Mouse (Mus musculus) 416B (cell line): ENCODE data around the gene Chil1.

Source experiments
- DNase-seq: peaks from one replicate; pipeline ENCODE4 v3.0.0; 2011; ENCODE audit warnings: low read depth

The Chil1 gene

DNA sequence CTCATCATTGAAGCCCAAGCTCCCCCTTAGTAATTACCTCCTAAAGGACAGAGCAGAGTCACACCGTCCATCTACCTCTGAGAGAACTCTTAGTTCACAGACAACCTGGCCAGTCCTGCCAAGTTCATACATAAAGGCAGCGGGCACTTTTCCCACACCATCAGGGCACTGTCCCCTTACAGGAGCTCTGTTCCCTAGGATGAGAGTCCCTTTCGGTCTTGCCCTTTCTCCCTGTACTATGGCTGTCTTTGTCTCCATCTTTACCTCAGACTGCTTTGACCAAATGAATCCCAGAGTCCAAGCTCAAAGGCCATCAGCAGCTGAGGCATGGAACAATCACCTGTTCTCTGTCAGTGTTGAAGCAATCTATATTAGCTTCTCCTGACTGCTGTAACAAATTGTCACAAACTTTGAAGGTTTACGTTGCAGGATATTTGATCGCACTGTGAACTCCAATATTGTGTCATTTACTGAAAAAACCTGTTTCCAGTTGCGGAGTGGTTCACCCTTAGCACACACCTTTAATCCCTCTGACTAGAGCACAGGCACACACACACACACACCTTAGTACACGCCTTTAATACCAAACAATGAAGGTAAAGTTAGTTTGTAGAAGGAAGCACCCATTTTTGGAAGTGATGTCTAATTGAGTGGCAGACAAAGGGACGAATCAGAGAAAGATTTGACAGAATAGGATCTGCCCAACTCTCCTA is 12.8 kb upstream of the Chil1 start:
- no peak for DNase-seq

DNA sequence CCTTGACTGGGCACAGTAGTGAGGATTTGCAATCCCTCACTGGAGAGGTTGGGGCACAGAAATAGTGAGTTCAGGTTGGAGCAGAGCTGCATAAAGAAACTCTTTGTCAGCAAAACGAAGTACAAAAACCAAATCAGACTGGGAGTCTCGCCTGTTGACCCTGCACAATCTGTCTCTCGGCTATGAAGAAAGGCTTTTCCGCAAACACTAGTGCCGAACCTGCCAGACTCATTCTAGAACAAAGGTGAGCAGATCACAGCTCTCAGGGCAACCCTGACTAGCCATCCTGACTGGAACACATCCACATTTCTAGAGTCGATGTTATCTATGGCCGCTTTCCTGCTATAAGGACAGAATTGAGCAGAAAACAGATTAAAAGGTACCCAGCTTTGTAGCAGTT is 8.9 kb upstream of the Chil1 start:
- DNase-seq = no peak

DNA sequence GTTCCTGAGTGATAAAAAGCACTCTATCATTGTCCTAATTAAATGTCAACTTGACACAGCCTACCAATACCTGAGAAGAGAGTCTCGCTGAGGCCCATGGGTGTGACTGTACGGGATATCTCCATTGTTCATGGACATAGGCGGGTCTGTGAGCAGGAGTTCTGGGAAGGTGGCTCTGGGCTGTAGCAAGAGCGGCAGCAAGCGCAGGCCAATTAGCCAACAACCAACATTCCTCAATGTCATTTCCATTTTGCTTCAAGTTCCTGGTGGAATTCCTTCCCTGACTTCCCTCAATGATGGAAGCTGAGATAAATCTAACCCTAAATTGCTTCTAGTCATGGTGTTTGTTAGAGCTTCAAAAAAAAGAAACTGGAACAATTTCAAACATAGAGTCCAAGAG is 4.0 kb upstream of the Chil1 start:
- DNase-seq = no peak

DNA sequence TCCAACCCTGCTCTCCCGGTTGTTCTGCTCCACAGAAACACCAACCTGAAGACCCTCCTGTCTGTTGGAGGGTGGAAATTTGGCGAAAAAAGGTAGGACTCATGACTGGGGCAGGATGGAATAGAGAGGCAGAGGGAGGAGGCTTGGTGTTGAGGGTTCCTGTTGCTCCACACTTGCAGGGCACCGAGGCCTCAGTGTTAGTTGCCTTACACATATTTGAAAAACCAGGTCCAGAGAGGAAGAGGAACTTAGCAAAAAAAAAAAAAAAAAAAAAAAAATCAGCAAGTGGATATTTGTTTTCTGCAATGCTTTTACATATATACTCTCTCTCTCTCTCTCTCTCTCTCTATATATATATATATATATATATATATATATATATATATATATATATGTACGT is 2.1 kb downstream of the Chil1 start:
- no peak for DNase-seq

DNA sequence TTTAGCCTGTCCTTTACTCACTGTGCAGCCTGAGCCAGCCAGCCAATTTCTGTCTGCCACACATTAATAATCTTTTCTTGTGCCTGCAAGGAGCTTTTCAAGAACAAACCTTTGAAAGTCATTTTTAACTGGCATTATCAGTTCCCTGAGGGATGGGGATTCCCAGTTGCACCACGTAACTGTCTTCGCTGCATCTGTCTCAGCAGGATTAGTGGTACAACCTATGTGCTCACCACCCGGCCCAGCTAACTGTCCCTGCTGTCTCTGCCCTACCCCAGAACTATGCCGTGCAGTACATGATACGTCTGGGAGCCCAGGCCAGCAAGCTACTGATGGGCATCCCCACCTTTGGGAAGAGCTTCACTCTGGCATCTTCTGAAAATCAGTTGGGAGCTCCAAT is 6.2 kb downstream of the Chil1 start:
- no peak for DNase-seq

DNA sequence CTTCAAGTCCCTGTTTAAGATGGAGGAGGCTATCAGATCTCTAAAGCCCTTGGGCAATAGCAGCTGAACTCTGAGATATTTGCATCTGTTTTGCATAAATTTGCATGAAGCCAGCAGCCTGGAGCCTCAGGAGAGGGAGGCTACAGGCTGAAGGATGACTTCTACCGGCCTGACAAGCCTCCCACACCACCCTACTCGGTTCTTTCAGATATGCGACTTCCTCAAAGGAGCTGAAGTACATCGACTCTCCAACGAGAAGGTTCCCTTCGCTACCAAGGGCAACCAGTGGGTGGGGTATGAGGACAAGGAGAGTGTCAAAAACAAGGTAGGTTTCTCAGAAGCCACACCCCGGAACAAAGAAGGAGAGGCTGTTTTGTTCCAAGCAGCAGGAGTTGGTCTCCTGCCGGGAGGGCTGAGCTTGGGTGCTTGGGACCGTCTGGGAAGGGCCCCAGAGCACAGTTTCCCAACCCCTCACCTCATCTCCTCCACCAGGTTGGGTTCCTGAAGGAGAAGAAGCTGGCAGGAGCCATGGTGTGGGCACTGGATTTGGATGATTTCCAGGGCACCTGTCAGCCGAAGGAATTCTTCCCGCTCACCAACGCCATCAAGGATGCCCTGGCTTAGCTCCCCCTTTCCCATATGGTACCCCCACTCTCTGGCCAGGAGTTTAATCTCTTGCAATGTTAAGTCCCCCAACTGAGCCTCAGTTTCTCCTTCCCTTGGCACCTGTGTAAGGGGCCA is 7.2 kb downstream of the Chil1 start:
- peak; percentile 9 for DNase-seq

DNA sequence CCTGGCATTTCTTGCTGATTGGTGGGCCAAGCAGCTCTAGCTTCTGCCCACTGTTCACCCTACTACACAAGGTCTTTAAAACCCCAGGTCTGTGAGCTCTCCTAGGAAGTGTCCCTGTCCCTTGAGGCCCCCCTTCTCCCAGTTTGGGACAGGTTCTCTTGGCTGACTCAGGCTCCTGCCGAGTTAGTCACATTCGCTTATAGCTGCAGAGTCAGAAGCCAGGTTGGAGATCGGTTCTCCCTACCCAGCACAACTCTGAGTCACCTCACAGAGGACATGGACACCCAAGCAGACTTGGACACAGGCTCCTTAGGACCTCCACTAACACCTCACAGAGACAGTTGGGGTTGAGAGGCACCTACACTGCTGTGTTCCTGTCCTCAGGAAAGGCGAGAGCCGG is 9.2 kb downstream of the Chil1 start:
- DNase-seq = no peak

DNA sequence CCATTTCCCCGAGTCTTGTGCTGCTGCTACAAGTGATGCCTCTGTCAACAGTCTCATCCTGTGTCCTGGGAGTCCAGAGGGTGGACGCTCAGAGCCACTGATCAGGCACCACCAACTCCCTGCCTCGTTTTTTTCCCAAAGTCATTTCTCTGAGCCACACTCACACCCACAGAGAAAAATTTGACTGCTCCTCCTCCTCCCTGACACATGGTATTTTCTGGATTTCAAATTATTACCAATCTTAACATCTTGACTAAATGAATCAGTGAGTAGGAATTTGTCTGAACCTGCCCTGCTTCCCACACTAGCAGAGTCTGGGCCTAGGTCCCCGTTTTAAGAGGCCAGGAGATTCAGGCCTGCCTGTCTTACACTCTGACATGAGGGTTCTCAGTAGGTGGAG is 10.0 kb downstream of the Chil1 start:
- DNase-seq = no peak

DNA sequence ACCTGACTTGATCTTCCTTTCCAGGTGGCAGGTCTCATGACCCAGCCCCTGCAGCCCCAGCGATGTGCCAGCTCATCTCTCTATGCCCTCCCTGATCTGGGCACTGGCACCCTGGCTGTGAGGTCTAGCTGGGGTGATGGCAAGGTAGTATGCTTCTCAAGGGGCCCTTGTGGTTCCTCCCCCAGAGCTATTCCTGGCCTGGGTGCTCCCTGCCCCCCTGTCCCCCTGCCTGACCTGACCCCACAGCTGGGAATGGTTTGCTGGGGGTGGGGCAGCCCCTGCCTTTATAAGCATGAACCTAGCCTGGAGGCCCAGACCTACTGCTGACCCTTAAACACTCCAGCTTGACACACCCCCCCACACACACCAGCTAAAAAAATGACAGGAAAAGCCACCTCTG is 11.2 kb downstream of the Chil1 start, which contains the start of gene Mybph:
Mybph (plus strand) TSS at position 323 of the 400 bp plus-strand sequence.
- DNase-seq = no peak

DNA sequence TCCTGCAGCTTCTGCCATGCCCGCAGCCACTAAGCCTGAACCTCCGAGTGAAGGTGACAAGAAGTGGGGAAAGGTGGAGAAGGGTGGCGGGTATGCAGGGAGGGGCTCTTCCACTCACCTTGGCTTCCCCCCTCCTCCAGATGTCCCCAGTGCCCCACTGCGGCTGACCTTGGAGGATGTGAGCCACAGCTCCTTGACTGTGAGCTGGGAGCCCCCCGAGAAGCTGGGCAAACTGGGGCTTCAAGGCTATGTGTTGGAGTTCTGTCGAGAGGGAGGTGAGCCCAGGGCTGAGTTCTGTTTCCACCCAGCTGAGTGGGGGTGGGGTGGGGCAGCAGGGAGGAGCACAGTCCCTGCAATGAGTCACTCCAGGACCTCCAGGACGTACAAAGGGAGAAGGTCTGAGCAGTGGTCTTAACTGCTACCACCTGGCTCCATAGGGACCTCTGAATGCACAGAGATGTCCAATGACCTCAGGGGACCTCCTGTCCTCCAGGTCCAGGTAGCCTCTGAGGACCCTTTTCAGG is 11.8 kb downstream of the Chil1 start:
- no peak for DNase-seq

DNA sequence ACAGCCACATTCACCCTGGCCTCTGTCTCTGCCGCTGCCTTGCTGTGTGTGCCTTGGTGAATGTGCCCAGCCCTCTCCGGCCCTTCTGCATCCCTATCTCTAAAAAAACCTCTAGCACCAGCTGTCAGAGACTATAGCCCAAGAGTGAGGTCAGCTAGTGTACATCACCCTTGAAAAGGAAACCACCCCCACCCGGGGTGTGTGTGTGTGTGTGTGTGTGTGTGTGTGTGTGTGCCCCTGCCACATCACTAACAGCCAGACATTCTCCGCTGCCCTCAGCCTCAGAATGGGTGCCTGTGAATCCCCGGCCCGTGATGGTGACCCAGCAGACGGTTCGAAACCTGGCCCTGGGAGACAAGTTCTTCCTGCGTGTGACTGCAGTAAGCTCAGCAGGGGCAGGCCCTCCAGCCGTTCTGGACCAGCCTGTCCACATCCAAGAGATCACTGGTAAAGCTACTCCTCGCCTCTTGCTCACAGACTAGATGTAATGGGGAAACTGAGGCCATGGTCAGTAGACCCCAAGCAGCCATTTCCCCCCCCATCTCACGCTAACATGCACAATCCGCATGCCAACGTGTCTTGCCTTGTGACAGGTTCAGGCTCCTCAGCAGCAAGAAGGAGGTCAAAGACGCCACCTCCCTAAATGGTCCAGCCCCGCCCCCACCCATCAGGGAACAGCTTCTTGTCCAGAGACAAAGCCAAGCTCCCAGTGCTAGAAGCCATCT is 12.5 kb downstream of the Chil1 start:
- no peak for DNase-seq

DNA sequence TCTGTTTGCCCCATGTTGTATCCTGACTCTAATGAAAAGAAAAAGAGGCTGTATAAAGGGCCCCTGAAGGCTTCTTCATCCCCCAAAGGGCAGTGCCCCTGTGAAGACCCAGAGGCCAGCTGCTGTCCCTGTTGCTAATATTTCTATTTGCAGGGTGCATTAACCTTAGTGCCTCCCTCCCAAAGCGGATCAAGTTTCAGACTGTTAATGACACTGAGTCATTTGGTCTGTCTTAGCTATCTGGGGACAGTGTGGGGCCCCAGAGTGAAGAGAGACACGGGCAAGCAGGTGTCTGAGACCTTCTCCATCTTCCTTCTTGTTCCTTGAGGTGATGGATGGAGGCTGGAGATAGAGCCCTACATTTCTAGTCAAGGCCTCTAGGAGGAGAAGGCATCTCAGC is 13.1 kb downstream of the Chil1 start:
- no peak for DNase-seq

DNA sequence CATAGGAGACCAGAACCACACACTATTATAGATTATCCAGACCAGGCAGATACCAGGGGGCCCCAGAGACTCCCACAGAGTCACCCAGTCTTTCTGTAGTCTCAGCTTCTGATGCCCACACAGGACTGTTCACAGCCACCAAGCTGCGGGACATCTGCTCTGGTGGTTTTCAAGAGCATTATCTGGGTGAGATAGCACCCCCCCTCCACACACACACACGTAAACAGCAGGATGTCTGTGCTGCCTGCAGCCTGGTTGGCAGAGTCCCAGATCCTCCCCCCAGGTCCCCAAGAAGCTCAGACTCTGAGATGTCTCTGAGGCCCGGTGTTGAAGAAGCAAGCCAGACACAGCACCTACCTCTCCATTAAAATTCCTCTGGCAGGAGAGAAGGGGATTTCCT is 13.6 kb downstream of the Chil1 start:
- DNase-seq = peak; percentile 32

DNA sequence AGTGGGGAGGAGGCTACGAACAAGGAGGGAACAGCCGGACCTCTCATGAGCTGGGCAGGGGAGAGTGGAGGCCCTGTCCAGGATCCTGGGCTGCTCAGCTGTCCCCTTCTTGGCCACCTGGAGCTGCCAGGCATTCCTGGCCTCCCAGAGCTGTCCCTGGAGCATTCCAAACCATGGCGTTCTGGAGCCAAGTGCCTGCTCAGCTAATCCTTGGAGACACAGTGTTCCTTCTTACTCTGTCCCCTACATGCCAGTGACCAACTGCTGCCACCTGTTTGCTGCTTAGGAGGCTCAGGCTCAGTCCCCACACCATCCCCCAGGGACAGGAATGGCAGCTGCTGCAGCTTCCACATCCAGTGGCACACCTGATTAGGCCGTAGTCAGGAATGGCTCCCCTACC is 14.0 kb downstream of the Chil1 start:
- DNase-seq = no peak

DNA sequence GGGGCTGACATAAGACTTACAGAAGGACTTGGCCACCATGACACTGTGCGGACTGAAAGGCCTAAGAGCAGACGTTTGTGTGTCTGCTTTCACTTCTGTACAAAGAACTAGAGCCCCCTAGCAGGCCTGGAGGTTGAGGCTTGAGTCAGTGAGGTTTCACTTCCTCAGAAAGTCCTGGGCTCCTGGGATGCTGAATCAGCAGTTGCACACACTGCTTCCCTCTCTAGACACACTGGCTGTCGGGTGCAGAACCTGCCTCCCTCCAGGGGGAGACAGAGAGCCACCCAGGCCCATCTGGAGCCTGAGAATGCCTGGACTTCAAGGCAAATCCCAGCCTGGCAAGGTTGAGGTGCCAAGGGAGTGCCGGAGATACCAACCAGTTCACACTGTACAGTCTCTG is 14.4 kb downstream of the Chil1 start:
- DNase-seq = peak; percentile 79

DNA sequence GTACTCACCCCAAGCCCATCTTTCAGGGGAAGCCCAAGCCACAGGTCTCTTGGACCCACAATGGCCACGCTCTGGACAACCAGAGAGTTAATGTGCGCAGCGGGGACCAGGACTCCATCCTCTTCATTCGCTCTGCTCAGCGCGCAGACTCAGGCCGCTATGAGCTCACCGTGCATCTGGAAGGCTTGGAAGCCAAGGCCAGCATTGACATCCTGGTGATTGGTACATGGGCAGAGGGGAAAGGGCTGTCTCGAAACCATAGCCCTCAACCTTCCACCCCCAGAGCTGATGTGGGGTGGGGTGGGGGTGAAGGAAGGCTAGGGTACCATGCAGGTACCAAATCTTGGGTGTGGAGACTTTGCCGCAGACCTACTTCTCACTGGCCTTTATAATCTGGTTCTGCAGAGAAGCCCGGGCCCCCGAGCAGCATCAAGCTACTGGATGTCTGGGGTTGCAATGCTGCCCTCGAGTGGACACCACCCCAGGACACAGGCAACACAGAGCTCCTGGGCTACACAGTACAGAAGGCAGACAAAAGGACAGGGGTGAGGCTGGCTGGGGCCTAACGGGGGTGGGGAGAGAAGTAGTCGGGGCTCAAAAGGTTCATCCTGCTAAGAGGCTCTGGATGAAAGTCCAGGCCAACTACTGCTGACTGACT is 15.5 kb downstream of the Chil1 start:
- no peak for DNase-seq

DNA sequence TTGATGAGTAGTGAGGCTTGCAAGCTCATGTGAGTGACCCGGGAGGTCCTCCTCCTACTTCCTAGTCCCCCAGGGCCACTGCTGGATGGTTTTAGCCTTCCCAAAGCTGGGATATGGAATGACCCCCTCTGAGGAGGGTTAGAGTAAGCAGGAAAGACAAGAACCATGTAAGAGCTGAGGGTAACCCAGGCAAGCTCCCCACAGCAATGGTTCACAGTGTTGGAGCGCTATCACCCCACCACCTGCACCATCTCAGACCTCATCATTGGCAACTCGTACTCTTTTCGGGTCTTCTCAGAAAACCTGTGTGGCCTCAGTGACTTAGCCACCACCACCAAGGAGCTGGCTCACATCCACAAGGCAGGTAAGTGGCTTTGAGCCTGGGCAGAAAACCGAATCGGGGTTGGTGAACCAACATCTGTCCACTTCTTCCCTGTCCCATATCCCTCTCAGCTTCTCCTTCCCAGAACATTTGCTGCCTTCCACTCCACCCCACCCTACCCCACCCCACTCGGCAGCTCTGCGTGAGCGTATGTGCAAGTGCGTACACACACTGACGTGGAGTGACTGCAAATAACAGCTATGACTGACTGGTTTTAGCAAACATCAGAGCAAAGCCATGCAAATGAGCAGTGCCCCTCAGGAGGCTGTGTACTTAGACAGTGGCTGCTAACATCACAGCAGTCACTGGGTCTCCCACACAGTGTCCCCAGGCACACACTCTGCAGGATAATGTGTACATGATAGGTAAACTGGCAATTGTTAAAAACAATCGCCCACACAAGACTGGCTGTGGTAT is 16.4 kb downstream of the Chil1 start:
- DNase-seq = no peak

DNA sequence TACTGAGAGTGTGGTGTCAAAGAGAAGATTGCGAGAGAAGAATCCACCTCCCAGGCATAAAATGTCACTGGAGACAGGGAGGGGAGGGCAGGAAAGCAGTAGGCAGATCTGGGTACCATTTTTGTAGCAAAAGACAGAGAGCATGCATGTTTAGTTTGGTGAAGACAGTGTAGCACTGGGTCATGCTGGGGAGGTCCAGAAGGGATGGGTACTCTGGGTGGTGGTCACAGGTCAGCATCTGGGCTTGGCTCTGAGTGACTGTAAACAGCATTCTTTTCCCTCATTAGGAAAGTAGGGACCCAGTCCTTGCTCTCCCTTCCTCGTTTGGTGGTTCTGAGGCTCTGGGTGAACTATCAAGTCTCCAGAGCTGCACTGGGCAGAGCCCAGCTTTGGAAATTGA is 18.5 kb downstream of the Chil1 start:
- no peak for DNase-seq

DNA sequence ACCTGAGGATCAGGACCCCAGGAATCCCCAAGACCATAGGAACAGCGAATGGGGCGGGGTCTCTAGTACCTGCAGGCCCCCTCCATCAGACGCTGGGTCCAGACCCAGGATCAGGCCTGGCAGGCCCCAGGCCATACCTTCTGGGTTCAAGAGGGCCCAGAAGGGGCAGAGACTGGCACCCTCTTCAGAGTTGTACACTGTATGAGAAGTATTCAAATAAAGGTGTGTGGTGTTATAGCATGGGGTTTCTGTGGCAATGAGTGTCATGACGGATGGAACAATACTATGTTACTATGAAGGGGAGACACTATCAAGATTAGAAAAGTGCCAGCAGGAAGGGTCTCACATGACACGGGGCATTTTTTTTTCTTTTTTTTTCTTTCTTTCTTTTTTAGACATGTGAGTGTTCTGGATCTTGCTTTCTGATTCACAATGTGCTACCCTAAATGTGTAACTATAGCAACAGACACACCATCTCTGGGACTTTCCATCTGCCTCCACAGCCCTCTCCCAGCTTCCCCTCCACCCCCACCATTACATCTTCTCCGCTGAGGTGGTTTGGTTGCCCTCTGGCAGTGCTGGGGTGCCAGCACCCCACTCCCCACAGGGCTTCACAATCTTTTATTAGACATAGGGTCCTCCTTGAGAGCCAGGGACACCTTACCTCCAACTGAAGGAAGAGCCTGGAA is 19.2 kb downstream of the Chil1 start:
- DNase-seq = no peak

DNA sequence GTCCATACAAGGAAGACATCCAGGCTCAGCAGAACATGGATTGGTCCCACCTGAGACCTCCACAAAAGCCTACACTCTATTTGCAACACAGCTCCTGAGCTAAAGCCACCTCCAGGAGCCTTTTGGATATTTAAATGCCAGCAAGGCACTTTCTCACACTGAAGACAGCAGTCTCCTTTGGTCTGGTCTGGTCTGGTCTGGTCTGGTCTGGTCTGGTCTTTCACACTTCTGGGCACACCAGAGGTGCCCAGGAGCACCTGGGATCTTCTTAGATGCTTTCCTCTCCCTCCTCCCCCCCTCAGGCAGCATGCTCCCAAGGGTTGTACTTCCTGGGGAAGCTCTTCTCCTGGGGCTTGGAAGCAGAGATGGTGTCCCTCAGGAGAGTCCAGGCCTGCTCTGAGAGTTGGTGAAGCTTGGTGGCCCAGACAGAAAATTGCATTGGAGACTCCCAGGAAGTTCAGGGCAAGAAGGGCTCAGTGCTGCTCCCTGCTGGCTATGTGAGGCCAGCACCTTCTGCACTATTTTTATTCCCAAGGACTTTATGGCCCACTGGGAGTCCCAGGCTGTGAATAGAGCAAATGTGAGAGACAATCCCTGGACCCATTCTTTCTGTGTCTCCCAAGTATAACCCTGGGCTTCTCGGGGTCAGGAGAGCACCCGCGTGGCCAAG is 19.9 kb downstream of the Chil1 start:
- peak; percentile 21 for DNase-seq
